Mouse (Mus musculus) kidney, embryonic 14.5 days (tissue): ENCODE data around the gene Rad54l2. TPM values are rescaled to one million over a fixed set of nuclear protein-coding genes. Genes with fewer than 3 reads are reported as not detected.

Source experiments
- ATAC-seq: fragments of 200-750 bp; cut with Nextera tagmentation; 2 replicates; pipeline ENCODE4 v1.8.0; 2017; ENCODE audit warnings: moderate number of reproducible peaks, mild to moderate bottlenecking, moderate TSS enrichment, moderate library complexity; ENCODE audit not compliant: low FRiP score, low TSS enrichment
- H3K27ac ChIP-seq: fragments of 300-500 bp; sonication (generic); 2 replicates; pipeline ENCODE4 v1.5.1; 2014; ENCODE audit warnings: low read depth, mild to moderate bottlenecking, low read length, moderate library complexity, mixed read lengths
- H3K27me3 ChIP-seq: fragments of 300-500 bp; sonication (generic); 2 replicates; pipeline ENCODE4 v1.6.1; 2014; ENCODE audit warnings: mild to moderate bottlenecking, low read length; ENCODE audit not compliant: control insufficient read depth, insufficient read depth
- H3K36me3 ChIP-seq: fragments of 300-500 bp; sonication (generic); 2 replicates; pipeline ENCODE4 v1.6.1; 2014; ENCODE audit warnings: low read length, mixed read lengths; ENCODE audit not compliant: control insufficient read depth, insufficient read depth
- H3K4me1 ChIP-seq: fragments of 300-500 bp; sonication (generic); 2 replicates; pipeline ENCODE4 v1.6.1; 2014; ENCODE audit warnings: low read length, mixed read lengths; ENCODE audit not compliant: control insufficient read depth, insufficient read depth
- H3K4me2 ChIP-seq: fragments of 300-500 bp; sonication (generic); replicated peaks from 2 replicates; pipeline ENCODE4 v1.6.1; 2014; ENCODE audit warnings: low read depth, mild to moderate bottlenecking, low read length
- H3K4me3 ChIP-seq: fragments of 300-500 bp; sonication (generic); 2 replicates; pipeline ENCODE4 v1.5.1; 2014; ENCODE audit warnings: mild to moderate bottlenecking, low read length
- H3K9ac ChIP-seq: fragments of 300-500 bp; sonication (generic); 2 replicates; pipeline ENCODE4 v1.6.1; 2014; ENCODE audit warnings: low read depth, mild to moderate bottlenecking, low read length, moderate library complexity
- H3K9me3 ChIP-seq: fragments of 300-500 bp; sonication (generic); 2 replicates; pipeline ENCODE4 v1.6.1; 2016; ENCODE audit warnings: low read length; ENCODE audit not compliant: control insufficient read depth
- WGBS: fragments of 180-500 bp; shearing (Covaris S2); extraction: QIAGEN DNeasy Blood & Tissue Kit; methylation state at CpG from one replicate; pipeline ENCODE4 v1.1.7; 2014; 5-methylcytosine and 5-hydroxymethylcytosine counted together
- polyA plus RNA-seq: library from polyadenylated mRNA; unstranded; fragments of >200 nt; fragmentation: Nextera tagmentation; extraction: Ambion mirVana; gene quantifications from 2 replicates; pipeline ENCODE4 v1.2.1, GENCODE M21; 2014

The Rad54l2 gene
- polyA plus RNA-seq, 1 experiment from 2014 or later: 7.5 TPM

DNA sequence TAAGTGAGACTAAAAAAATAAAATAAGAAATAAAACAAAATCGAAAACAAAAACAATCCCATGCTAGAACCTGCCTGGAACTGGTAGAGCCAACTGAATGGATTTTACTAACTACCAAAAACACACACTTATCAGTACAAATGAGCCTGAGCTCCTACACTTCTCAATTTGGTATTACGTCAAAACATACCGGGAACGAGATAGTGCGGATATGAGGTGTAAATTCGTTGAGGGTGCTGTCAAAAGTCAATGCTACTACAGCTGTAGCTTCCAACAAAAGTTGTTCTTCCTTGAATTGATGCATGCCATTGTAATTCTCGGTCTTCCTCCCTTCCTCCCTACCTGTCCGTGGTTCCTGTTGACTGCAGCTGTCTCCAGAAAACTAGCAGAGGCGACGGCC, 369 bp upstream of the Rad54l2 start:
- peak; percentile 17; the same call in 1 of the 2 replicates for ATAC-seq
- peak overlapping the region; percentile 100 for H3K4me3 ChIP-seq
- H3K27me3 ChIP-seq: no peaks in the 10 kb centered on the region
- H3K9me3 ChIP-seq: no peaks in the 10 kb centered on the region
- H3K9ac ChIP-seq: peak overlapping the region; percentile 98; the same call in 1 of the 2 replicates
- no peaks in the 10 kb centered on the region for H3K36me3 ChIP-seq
- WGBS: 16% methylated on average over 10 of the region's 10 CpGs
- H3K4me1 ChIP-seq: peaks cover 8% of the 10 kb centered on the region
- H3K27ac ChIP-seq: no peak overlapping the region; the same call in 1 of the 2 replicates
- H3K4me2 ChIP-seq: peak overlapping the region; percentile 82

DNA sequence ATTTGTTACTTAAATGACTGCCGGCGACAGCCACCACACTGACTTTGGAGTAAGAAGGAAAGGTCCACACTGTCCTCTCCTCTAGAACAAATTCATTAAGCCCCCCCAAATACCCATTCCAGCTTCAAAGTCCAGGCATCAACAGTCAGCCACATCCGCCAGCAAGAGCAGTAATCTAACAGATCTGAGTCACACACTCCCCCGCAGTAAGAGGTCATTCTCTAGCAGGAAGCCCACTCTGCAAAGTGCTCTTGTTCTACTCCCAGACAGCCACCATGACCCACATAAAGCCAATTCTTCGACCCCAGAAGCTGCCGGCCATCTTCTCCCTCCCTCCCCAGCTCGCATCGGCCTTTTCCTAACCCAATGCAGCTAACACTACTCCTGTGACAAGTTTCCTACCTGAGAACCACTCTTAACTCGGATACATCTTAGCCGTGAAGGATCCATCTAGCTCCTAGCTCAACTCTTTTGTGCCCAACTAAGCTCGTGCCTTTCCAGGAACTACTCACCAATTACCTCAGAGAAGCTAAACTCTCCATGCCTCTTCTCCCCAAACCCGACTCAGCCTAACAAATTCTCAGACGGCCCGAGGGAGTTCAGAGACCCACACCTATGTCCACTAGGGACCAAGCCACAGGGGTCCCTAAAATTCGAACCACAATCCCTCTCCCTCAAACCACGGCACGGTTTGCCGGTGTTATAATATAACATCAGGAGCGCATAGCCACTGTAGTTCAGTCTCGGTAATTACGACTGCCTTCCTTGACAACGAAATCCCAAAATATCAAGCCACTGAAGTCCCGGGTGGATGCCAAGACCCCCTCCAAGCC, 799 bp downstream of the Rad54l2 start:
- H3K9me3 ChIP-seq: no peaks in the 10 kb centered on the region
- ATAC-seq: peak; percentile 26; the same call in 1 of the 2 replicates
- H3K4me3 ChIP-seq: peak overlapping the region; percentile 100
- no peaks in the 10 kb centered on the region for H3K27me3 ChIP-seq
- peaks cover 8% of the 10 kb centered on the region for H3K4me1 ChIP-seq
- 5% methylated on average over 23 of the region's 23 CpGs for WGBS
- peak overlapping the region; percentile 82 for H3K4me2 ChIP-seq
- peak overlapping the region; percentile 98 for H3K9ac ChIP-seq
- peak overlapping the region; percentile 94 for H3K27ac ChIP-seq
- H3K36me3 ChIP-seq: no peaks in the 10 kb centered on the region

DNA sequence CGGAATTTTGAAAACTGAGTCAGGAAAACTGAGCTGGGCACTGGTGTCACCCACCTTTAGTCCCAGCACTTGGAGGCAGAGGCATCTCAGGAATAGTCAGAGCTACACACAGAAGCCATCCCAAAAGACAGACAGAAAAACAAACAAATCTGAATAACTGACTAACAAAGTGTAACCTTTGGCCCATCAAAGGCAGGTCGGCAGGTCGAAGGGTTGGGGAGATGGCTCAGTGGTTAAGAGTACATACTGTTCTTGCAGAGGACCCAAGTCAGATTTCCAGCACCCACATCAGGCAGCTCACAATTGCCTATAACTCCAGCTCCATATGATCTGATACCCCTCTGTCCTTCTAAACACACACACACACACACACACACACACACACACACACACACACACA, 3.8 kb downstream of the Rad54l2 start:
- H3K27me3 ChIP-seq: no peaks in the 10 kb centered on the region
- ATAC-seq: no peak
- no peak overlapping the region for H3K27ac ChIP-seq
- H3K36me3 ChIP-seq: no peaks in the 10 kb centered on the region
- peaks cover 8% of the 10 kb centered on the region for H3K4me1 ChIP-seq
- no peak overlapping the region for H3K4me2 ChIP-seq
- no peaks in the 10 kb centered on the region for H3K9me3 ChIP-seq
- no peak overlapping the region for H3K4me3 ChIP-seq
- 73% methylated on average over 3 of the region's 3 CpGs for WGBS
- H3K9ac ChIP-seq: no peak overlapping the region

DNA sequence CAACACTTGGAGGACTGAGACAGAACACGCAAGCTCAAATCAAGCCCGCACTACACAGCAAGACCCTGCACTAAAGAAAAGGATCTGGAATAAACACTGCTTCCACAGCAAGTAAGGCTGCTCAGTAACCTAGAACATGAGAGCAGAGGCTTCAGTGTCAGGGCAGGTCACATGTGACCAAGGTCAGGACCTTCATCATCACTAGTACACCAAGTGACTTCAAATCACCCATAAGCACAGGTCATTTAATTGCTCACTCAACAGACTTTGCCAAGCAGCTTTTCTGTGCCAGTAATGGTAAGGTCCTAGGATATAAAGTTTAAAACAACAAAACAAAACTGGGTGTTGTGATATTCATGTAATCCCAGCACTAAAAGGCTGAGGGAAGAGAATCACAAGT, 5.4 kb downstream of the Rad54l2 start:
- Histone ChIP-seq H3K4me2 (no peak overlapping the region), H3K4me1 (peaks cover 8% of the 10 kb centered on the region), H3K36me3 (no peaks in the 10 kb centered on the region), H3K4me3 (no peak overlapping the region), H3K9ac (no peak overlapping the region), H3K9me3 (no peaks in the 10 kb centered on the region), H3K27ac (no peak overlapping the region), H3K27me3 (no peaks in the 10 kb centered on the region)
- no peak for ATAC-seq
- whole genome bisulfite sequencing: 94% methylated on average over 2 of the region's 2 CpGs

DNA sequence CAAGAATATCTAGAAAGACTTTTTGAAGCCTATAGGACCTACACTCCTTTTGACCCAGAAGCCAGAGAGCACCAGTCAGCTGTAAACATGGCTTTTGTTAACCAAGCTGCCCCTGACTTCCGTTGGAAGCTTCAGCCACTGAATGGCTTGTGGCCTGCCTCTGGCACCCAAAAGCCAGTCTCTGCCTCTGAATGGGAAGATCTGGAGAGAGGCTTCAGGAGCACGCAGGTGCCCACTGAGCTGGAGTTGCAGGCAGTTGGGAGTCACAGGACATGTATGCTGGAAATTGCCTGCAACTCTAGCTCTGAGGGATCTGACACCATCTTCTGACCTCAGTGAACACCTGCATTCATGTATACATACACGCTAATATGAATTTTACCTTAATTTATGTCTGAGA, 8.9 kb downstream of the Rad54l2 start:
- 88% methylated on average over 3 of the region's 3 CpGs for WGBS
- no peak overlapping the region for H3K27ac ChIP-seq
- H3K9me3 ChIP-seq: no peaks in the 10 kb centered on the region
- H3K36me3 ChIP-seq: no peaks in the 10 kb centered on the region
- H3K27me3 ChIP-seq: no peaks in the 10 kb centered on the region
- no peak overlapping the region for H3K4me2 ChIP-seq
- no peak for ATAC-seq
- no peaks in the 10 kb centered on the region for H3K4me1 ChIP-seq
- no peak overlapping the region for H3K9ac ChIP-seq
- no peak overlapping the region for H3K4me3 ChIP-seq

DNA sequence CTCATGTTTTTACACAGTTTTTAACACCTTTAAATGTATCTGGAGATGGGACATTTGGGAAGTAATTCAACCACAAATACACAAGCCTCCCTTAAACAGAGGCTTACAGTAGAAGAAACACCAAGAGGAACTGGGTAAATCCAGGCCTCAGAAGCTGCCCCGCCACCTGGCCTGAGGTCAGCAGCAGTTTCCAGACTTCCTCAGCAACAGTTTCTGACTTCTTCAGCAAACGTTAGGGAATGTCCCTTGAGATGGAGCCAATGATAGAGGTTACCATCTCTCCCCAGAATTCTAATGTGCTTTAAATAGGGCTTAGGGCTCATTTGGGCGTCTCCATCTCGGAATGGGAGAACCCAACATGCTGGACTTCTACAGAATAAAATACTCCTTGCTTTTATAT, 10.7 kb downstream of the Rad54l2 start:
- no peaks in the 10 kb centered on the region for H3K36me3 ChIP-seq
- H3K9ac ChIP-seq: no peak overlapping the region
- H3K4me3 ChIP-seq: no peak overlapping the region
- no peaks in the 10 kb centered on the region for H3K9me3 ChIP-seq
- H3K4me2 ChIP-seq: no peak overlapping the region
- whole genome bisulfite sequencing: 86% methylated on average over 4 of the region's 4 CpGs
- H3K4me1 ChIP-seq: no peaks in the 10 kb centered on the region
- H3K27ac ChIP-seq: no peak overlapping the region
- no peaks in the 10 kb centered on the region for H3K27me3 ChIP-seq
- ATAC-seq: no peak

DNA sequence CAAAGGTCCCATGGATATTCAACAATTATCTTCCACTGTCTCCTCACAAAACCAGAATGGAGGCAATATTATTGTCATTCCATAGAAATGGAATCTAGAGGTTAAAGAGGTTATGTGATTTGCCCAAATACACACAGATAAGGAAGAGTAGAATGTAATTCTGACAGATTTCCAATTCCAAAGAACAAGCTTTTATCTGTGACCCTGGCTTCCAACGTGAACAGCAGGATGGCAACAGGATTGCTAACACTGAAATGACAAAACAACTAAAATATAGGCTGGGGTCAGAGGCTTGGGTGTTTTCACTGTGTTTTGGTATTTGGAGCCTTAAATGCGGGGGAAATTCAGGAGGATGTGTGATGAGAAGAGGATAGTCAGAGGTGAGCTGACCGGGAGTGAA, 11.6 kb downstream of the Rad54l2 start:
- no peak overlapping the region for H3K9ac ChIP-seq
- 88% methylated on average over 3 of the region's 3 CpGs for WGBS
- H3K4me3 ChIP-seq: no peak overlapping the region
- H3K4me2 ChIP-seq: no peak overlapping the region
- ATAC-seq: no peak
- H3K4me1 ChIP-seq: no peaks in the 10 kb centered on the region
- H3K27me3 ChIP-seq: no peaks in the 10 kb centered on the region
- H3K36me3 ChIP-seq: no peaks in the 10 kb centered on the region
- H3K9me3 ChIP-seq: no peaks in the 10 kb centered on the region
- no peak overlapping the region for H3K27ac ChIP-seq

DNA sequence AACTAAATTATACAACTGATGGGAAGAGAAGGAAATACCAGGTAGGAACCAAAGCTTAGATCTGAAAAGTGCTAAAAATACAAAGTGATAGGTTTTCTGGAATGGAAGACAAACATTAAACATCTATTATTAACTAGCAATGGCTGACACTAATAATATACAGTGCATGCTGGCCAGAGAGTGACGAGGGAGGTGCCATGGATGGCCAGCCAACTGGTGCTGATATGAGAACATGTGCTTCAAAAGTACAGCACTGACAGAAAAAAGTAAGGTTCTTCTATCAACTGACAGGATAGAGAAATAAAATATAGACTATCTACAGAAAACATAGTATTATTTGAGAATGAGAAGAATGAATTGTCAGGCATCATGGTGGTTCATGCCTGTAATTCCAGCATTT, 12.9 kb downstream of the Rad54l2 start:
- Histone ChIP-seq H3K9me3 (no peaks in the 10 kb centered on the region), H3K27ac (no peak overlapping the region), H3K36me3 (no peaks in the 10 kb centered on the region), H3K4me3 (no peak overlapping the region), H3K9ac (no peak overlapping the region), H3K4me1 (no peaks in the 10 kb centered on the region), H3K4me2 (no peak overlapping the region), H3K27me3 (no peaks in the 10 kb centered on the region)
- ATAC-seq: no peak
- WGBS: 93% methylated on average over 1 of the region's 1 CpGs

DNA sequence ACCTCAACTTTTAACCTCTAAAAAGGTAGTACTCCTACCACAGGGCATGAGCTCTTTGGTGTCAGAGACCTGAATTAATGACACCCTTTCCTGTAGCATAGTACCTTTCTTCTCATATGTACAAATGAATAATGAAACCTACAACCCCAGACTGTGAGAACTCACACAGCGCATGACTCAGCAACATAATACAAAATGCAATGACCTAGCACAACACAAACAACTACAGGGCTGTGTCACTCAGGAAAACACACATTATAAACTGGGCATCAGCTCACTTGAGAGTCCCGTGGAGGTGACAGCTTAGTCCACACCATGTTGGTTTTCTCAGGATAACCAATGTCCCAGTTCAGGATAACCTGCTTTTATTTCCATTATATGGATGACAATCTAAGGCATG, 17.2 kb downstream of the Rad54l2 start:
- no peaks in the 10 kb centered on the region for H3K27me3 ChIP-seq
- ATAC-seq: no peak

More for the DNA sequence above, 17.2 kb downstream of the Rad54l2 start:
- H3K27ac ChIP-seq: no peak overlapping the region
- no peaks in the 10 kb centered on the region for H3K9me3 ChIP-seq
- H3K4me1 ChIP-seq: no peaks in the 10 kb centered on the region
- H3K4me3 ChIP-seq: no peak overlapping the region
- no peaks in the 10 kb centered on the region for H3K36me3 ChIP-seq
- H3K4me2 ChIP-seq: no peak overlapping the region
- no peak overlapping the region for H3K9ac ChIP-seq
- 91% methylated on average over 2 of the region's 2 CpGs for WGBS
